Mouse (Mus musculus) erythroblast, embryonic 14.5 days (primary cell): Measurements from ENCODE around the gene Sirpb1b.

Experiments
- GATA1 ChIP-seq: IDR thresholded peaks from 2 replicates; pipeline ENCODE4 v1.6.1; 2012; ENCODE audit warnings: low read length, inconsistent platforms, mixed read lengths
- TAL1 ChIP-seq: IDR thresholded peaks from 3 replicates; pipeline ENCODE4 v1.6.1; 2012; ENCODE audit warnings: low read length, inconsistent platforms, mixed read lengths

DNA sequence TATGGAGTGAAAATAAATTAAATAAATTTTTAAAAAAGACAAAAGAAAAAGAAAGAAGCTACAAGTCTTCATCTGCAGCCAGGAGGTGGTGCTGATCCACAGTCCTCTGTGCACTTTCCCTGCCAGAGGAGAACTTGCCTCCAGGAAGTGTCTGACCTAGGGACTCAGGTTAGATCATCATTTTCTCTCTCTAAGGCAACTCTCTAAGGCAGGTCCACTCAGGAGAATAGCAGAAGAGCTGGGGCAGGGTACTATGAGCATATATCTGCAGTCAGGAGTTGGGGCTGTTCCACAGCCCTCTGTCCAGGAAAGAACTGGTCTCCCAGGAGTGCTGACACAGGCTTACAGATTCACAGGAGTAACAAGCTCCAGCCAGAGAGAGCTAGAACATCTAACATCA is 46.3 kb downstream of the Sirpb1b start:
- TF ChIP-seq GATA1 (no peak), TAL1 (no peak)
